Mouse (Mus musculus): ENCODE results near the gene Gars. TPM values are rescaled to one million over a fixed set of nuclear protein-coding genes. Genes with fewer than 3 reads are reported as not detected.

Gars gene
- polyA plus RNA-seq, 1 experiment from 2014 or later = 202 TPM

DNA sequence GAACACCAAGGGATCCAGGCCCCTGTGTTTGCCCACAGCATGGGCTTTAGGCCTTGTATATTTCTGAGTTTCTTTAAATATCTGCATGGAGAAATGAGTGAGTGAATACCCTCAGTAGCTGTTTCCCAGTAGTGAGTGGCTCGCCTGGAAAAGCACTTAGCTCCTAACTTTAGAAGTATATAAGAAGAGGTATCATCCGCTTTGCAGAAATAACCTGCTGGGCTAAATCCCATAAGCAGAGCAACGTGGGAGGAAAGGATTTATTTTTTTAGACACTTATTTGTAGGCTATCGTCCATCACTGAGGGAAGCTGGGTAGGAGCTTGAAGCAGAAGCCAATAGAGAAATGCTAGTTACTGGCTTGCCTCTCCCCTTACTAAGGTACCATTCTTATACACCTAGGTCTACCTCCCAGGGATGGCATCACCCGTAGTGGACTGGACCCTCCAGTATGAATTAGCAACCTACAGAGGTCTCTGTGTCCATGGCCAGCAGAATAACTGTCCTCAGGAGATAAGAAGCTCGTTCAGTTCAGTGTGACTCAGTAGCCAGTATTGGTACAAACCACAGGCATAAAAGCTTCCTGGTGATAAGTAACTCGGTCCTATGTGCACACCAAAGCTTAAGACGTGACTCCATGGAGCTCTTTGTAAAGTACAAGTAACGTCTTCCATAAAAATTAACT lies 26.1 kb downstream of the Gars start:
- Histone ChIP-seq H3K4me1 (replicated peaks) (no peaks in the 10 kb centered on the region), H3K4me2 (replicated peaks) (no peak overlapping the region), H3K4me3 (replicated peaks) (no peak overlapping the region), H3K27ac (no peak overlapping the region), H3K9me3 (no peaks in the 10 kb centered on the region), H3K27me3 (no peaks in the 10 kb centered on the region), H3K9ac (replicated peaks) (no peak overlapping the region), H3K36me3 (peaks cover 90% of the 10 kb centered on the region)
- 94% methylated on average over 9 of the region's 9 CpGs for WGBS
- no peak for ATAC-seq

DNA sequence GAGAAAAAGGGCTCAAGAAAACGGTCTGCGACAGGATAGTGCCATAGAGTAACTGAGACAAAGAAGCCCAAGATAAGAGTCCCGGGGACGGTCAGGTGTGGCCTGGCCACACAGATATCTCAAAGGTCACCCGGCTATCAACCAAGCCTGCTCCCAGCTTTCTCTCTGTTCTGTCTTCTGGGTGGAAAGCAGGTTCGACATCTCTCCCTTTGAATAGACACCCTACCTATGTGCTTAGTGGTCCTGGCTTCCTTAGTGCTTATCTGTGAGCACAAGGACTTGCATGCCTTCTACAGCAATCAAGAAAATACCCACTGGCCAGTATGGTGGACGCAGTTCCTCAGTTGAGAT lies 26.6 kb downstream of the Gars start:
- Histone ChIP-seq H3K36me3 (peaks cover 89% of the 10 kb centered on the region), H3K4me2 (replicated peaks) (no peak overlapping the region), H3K4me1 (replicated peaks) (no peaks in the 10 kb centered on the region), H3K27ac (no peak overlapping the region), H3K9ac (replicated peaks) (no peak overlapping the region), H3K27me3 (no peaks in the 10 kb centered on the region), H3K4me3 (replicated peaks) (no peak overlapping the region), H3K9me3 (no peaks in the 10 kb centered on the region)
- ATAC-seq = no peak
- WGBS = 96% methylated on average over 7 of the region's 7 CpGs

DNA sequence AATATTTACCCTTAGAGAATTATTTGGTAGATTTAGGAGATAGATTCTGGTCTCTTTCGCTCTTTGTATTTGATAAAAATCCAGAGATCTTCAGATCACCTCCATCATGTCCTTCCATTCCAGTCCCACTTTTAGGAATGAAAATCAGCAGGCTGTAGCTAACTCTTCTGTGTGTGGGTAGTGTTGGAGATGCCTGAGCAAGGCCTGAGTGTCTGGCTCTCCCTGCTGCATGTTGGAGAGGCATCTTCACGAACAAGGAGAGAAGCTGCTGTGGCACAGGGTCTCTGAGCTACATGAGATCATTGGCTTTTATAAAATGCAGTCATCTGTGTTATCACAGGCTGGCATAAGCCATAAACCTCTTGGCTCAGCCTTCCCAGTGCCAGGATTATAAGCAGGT lies 28.1 kb downstream of the Gars start:
- no peak for ATAC-seq
- Histone ChIP-seq H3K4me1 (replicated peaks) (no peaks in the 10 kb centered on the region), H3K9me3 (no peaks in the 10 kb centered on the region), H3K27me3 (no peaks in the 10 kb centered on the region), H3K4me2 (replicated peaks) (no peak overlapping the region), H3K27ac (no peak overlapping the region), H3K9ac (replicated peaks) (no peak overlapping the region), H3K36me3 (peaks cover 82% of the 10 kb centered on the region), H3K4me3 (replicated peaks) (no peak overlapping the region)
- WGBS = 94% methylated on average over 2 of the region's 2 CpGs

DNA sequence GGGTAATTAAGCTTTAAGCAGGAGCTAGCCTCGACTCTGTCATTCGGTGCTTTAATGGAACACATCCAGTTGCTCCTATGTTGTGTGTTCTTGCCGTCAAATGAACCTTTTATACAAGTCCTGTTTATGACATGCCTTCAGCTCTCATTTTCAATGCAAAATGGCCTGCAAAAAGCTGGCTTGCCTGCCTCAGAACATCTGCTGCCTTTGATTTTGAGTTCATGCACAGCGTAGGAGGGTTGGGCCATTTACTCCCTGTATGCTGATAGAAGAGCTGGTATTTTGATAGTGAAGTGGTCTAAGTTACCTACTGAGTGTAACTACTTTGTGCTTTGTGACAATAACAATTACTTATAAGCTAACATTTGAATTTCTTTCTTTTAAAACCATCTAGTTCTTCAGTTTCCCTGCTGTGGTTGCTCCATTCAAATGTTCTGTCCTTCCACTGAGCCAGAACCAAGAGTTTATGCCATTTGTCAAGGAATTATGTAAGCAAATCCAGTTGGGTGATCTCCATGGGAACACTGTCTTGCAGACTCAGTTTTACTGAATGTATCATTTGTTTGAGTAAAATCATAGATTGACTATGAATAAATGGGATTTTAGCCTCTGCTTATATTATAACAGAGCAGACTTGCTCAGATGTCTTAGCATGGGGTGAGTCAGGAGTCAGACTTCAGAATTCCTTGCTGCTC lies 38.9 kb downstream of the Gars start:
- Histone ChIP-seq H3K9me3 (no peaks in the 10 kb centered on the region), H3K4me1 (replicated peaks) (no peaks in the 10 kb centered on the region), H3K9ac (replicated peaks) (no peak overlapping the region), H3K4me3 (replicated peaks) (no peak overlapping the region), H3K27ac (no peak overlapping the region), H3K4me2 (replicated peaks) (no peak overlapping the region), H3K36me3 (peaks cover 90% of the 10 kb centered on the region), H3K27me3 (no peaks in the 10 kb centered on the region)
- no peak for ATAC-seq
- 91% methylated on average over 4 of the region's 4 CpGs for WGBS

DNA sequence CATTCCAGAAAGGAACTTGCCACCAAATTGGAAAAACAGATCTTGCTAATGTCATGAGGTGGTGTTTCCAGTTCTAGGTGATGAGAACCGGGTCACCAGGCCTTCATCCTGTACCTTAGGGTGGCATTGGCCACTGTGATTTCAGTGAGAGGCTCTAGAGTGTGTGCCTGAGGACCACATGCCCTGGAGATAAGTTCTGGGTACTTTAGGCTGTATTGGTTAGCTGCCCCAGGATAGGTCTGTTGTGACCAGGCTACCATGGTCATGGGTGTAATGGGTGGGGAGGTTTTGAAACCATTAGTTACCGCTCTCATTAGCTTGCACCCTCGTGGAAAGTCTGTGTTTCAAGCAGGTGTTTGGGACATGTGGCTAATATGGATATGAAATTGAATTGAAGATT lies 43.6 kb downstream of the Gars start:
- Histone ChIP-seq H3K9me3 (no peaks in the 10 kb centered on the region), H3K27ac (no peak overlapping the region), H3K4me2 (replicated peaks) (no peak overlapping the region), H3K4me3 (replicated peaks) (no peak overlapping the region), H3K36me3 (peaks cover 55% of the 10 kb centered on the region), H3K9ac (replicated peaks) (no peak overlapping the region), H3K4me1 (replicated peaks) (no peaks in the 10 kb centered on the region; the same call in 1 of the 2 replicates), H3K27me3 (no peaks in the 10 kb centered on the region)
- WGBS = 96% methylated on average over 3 of the region's 3 CpGs
- ATAC-seq = no peak

DNA sequence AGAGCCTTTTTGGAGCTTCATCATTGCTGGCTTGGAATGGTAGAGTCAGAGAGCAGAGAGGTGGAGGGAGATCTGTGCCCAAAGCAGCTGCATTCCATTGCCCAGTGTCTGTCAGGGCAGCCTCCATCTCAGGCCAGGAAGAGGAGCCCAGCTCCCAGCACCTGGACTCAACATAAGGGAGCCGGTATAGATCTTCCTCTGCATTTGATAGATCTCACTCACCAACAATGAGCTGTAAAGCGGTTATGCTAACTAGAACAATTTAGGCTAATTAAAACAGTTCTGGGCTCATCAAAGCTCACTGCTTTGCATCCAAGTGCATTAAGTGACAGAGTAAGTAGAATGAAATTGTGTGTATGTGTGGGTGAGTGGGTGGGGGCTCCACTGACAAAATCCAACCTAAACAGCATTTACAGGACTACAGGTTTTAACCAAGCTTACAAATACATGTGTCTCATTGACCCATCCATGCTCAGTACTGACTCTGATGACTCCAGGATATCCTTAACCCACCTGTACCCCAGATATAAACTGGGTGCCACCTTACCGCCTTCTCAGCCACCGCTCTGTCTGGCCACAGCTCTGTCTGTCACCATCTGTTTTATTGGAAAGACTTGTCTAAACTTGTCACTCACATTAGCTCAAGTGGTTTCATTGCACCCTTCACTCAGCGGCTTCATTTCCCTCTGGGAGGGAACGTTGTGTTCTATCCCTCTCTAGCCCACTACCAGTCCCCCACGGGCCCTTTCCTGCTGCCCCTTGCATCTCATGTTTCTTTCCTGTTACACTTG lies 44.6 kb downstream of the Gars start:
- Histone ChIP-seq H3K27ac (no peak overlapping the region), H3K4me1 (replicated peaks) (no peaks in the 10 kb centered on the region; the same call in 1 of the 2 replicates), H3K9ac (replicated peaks) (no peak overlapping the region), H3K4me2 (replicated peaks) (no peak overlapping the region), H3K36me3 (peaks cover 44% of the 10 kb centered on the region), H3K4me3 (replicated peaks) (no peak overlapping the region), H3K27me3 (no peaks in the 10 kb centered on the region), H3K9me3 (no peaks in the 10 kb centered on the region)
- 86% methylated on average over 7 of the region's 7 CpGs for WGBS
- no peak; the same call in 1 of the 2 replicates for ATAC-seq

DNA sequence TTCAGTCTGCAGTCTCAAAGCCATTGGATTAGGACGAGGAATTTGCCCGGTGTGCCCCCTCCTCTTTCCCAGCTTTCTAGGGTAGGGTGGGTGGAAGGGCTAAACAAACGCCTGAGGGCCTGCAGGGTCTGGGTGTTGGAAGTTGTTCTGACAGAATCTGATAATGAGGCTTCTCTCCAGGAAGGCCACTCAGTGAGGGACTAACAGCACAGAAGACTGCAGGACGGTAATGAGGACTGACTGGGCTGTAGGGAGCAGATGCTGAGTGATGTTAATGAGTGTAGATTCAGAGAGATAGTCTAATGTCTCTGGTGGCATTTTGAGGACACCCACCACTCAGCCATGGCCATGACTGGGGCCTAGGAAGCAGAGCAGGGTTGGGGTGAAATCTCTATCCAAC lies 49.5 kb downstream of the Gars start:
- Histone ChIP-seq H3K36me3 (no peaks in the 10 kb centered on the region), H3K4me1 (replicated peaks) (no peaks in the 10 kb centered on the region; the same call in 1 of the 2 replicates), H3K9me3 (no peaks in the 10 kb centered on the region), H3K4me3 (replicated peaks) (no peak overlapping the region), H3K27ac (no peak overlapping the region), H3K27me3 (no peaks in the 10 kb centered on the region), H3K4me2 (replicated peaks) (no peak overlapping the region), H3K9ac (replicated peaks) (no peak overlapping the region)
- 52% methylated on average over 4 of the region's 4 CpGs for WGBS
- ATAC-seq = 0 out of 2 replicates have a peak, but pooled peaks have one; percentile 11

DNA sequence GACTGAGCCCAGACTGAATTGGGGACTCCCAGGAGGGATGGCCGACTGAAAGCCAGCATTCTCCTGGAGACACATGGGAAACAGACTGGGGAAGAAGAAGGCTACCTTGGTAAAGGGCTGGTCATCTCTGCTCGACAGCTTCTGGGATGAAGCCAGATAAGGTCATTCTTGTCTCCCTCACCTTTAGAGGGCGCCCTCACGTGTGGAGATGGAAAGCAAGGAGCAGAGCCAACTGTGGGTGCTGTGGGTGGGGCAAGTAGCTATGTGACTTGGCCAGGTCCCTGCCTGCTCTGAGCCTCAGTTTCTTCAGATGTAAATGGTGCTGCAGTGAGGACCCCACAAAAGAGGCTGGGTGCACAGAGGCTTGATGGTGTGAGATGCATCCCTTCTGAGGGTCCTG lies 52.8 kb downstream of the Gars start:
- Histone ChIP-seq H3K4me3 (replicated peaks) (no peak overlapping the region), H3K4me1 (replicated peaks) (no peaks in the 10 kb centered on the region; the same call in 1 of the 2 replicates), H3K9ac (replicated peaks) (no peak overlapping the region), H3K36me3 (no peaks in the 10 kb centered on the region), H3K27ac (no peak overlapping the region), H3K27me3 (no peaks in the 10 kb centered on the region), H3K4me2 (replicated peaks) (no peak overlapping the region), H3K9me3 (no peaks in the 10 kb centered on the region)
- ATAC-seq = no peak
- WGBS = 52% methylated on average over 4 of the region's 4 CpGs

DNA sequence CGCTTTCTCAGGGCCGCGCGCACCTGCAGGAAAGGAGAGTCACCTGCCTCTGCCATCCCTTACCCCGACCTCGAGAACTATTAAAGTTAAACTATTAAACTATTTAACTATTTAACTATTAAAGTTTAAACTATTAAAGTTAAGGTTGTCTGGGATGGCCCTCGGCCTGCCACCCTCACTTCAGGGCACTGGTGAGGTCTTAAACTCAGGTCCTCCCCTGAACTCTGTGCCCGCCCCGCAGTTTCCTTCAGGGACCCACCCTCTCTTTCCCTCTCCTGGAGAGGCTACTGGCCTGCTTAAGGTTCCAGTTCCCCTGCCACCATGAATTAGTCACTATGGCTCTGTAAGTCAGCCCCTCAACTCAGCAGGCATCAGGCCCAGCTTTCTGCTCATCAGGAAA lies 53.6 kb downstream of the Gars start:
- WGBS = 97% methylated on average over 9 of the region's 9 CpGs
- no peak for ATAC-seq

DNA sequence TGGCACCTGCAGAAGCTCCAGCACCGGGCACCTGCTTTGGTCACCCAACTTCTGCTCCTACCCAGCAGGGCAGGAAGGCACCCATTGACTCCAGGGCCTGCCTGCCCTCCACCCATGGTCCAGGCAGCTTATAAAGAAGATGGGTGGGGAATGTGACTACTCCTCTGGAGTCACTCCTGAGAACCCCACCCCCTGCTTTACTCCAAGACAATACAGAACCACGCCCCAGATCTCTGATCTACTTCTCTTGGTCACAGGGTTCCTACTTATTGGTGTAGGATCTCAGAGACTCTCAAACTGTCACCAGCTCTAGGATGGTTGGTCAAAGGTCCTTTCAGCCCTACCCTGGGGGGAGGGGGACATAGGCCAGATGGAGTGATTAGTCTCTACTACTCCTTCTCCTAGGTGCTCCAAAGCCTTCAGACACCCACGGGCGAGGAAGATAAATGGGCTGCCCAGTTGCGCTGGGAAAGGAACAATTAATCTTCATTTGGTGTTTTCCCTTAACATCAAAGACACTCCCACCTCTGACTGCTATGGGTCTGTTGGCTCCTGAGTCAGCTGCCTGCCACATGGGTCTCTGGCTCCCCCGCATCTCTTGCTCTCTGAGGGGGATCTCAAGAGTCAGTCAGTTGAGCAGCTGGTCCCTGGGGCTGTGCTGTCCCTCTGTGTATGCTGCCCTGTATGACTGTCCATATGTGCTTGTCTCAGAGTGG lies 55.8 kb downstream of the Gars start:
- H3K9me3 ChIP-seq = no peaks in the 10 kb centered on the region
- 89% methylated on average over 6 of the region's 6 CpGs for WGBS
- no peaks in the 10 kb centered on the region for H3K36me3 ChIP-seq
- no peak overlapping the region for H3K4me3 ChIP-seq (replicated peaks)
- no peak overlapping the region for H3K27ac ChIP-seq
- H3K27me3 ChIP-seq = no peaks in the 10 kb centered on the region
- no peak for ATAC-seq
- H3K4me1 ChIP-seq (replicated peaks) = no peaks in the 10 kb centered on the region
- H3K9ac ChIP-seq (replicated peaks) = no peak overlapping the region
- no peak overlapping the region for H3K4me2 ChIP-seq (replicated peaks)

More for the DNA sequence above, 53.6 kb downstream of the Gars start:
- H3K36me3 ChIP-seq = no peaks in the 10 kb centered on the region
- H3K4me1 ChIP-seq (replicated peaks) = no peaks in the 10 kb centered on the region
- no peak overlapping the region for H3K27ac ChIP-seq
- no peaks in the 10 kb centered on the region for H3K27me3 ChIP-seq
- H3K9me3 ChIP-seq = no peaks in the 10 kb centered on the region
- H3K9ac ChIP-seq (replicated peaks) = no peak overlapping the region
- no peak overlapping the region for H3K4me2 ChIP-seq (replicated peaks)
- no peak overlapping the region for H3K4me3 ChIP-seq (replicated peaks)

DNA sequence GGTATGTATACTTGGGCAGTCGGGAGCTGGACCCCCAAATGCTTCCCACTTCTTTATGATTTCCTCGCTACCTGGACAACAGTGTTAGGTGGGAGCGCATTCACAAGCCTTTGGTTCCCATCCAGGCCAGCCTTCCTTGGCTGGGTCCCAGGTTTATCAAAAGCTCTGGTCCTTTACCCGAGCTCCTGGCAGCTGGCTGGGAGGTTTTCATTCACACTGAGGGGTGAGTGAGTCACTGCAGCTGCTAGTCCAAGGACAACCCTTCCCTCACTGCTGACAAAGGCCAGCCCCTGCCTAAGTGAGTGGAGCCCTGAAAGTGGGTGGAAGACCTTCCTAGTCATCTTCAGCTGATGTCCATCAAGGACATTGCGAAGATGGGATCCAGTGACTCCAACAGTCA lies 60.2 kb downstream of the Gars start:
- Histone ChIP-seq H3K9ac (replicated peaks) (no peak overlapping the region), H3K4me2 (replicated peaks) (no peak overlapping the region), H3K36me3 (no peaks in the 10 kb centered on the region), H3K4me1 (replicated peaks) (no peaks in the 10 kb centered on the region), H3K9me3 (no peaks in the 10 kb centered on the region), H3K27ac (no peak overlapping the region), H3K4me3 (replicated peaks) (no peak overlapping the region), H3K27me3 (no peaks in the 10 kb centered on the region)
- no peak for ATAC-seq
- 88% methylated on average over 5 of the region's 5 CpGs for WGBS

DNA sequence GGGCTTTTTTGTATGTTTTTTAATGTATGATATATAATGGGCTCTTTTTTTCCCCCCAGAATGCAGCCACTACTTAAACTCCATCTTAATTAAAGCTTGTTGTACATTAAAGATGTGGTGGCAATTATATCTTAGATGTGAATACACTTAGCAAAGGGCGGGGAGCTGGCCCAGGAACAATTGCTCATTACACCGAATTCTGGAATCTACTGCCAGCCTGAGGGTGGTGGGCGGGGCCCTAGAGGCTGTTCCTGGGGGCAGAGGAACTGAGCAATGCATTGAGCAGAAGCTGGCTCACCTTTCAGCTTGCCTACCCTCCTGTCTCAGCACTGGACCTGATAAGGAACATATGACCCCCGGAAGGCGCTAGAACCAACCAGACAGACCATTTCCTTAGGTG lies 60.8 kb downstream of the Gars start:
- 82% methylated on average over 5 of the region's 5 CpGs for WGBS
- Histone ChIP-seq H3K4me3 (replicated peaks) (no peak overlapping the region), H3K36me3 (no peaks in the 10 kb centered on the region), H3K9me3 (no peaks in the 10 kb centered on the region), H3K27me3 (no peaks in the 10 kb centered on the region), H3K4me1 (replicated peaks) (no peaks in the 10 kb centered on the region), H3K9ac (replicated peaks) (no peak overlapping the region), H3K4me2 (replicated peaks) (no peak overlapping the region), H3K27ac (no peak overlapping the region)
- no peak for ATAC-seq
